Mouse (Mus musculus): ENCODE measurements at regions not wholly inside any gene's neighbourhood (a gene's known extent, or its start where the extent isn't known, plus 50 kb on each side); places are given as distances from the start of the nearest gene placed in this dataset.

DNA sequence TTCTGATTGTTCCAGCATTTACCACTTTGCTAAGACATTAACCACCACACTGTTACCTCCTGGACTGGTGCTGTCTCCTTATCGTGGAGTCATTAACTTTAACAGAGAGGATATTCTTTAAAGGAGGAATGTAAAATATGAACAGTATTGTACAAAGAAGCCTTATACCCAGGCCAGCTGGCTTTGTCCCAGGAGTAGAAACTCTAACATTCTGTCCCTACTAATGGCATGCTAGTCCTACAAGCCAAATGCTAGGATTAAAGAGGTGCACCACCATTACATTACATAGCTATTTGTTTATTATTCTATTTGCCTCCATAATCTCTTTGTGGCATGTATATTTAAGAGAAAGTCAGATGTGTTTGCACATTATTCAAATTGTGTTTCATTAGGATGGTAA is 288.8 kb downstream of the Gm28710 start:
- H3K9ac ChIP-seq, result no peak overlapping the region
- H3K27ac ChIP-seq, result no peak overlapping the region
- H3K27me3 ChIP-seq, result no peaks in the 10 kb centered on the region
- H3K4me1 ChIP-seq (replicated peaks), result no peaks in the 10 kb centered on the region
- WGBS, result 86% methylated on average over 1 of the region's 1 CpGs
- no peaks in the 10 kb centered on the region for H3K9me3 ChIP-seq
- no peaks in the 10 kb centered on the region for H3K36me3 ChIP-seq
- no peak for ATAC-seq (ENCODE audit: low FRiP score)
- H3K4me3 ChIP-seq, result no peak overlapping the region
- no peak overlapping the region for H3K4me2 ChIP-seq

- WGBS, result 95% methylated on average over 1 of the region's 1 CpGs
- Histone ChIP-seq H3K4me1 (replicated peaks) (no peaks in the 10 kb centered on the region), H3K27me3 (no peaks in the 10 kb centered on the region), H3K9me3 (no peaks in the 10 kb centered on the region), H3K36me3 (no peaks in the 10 kb centered on the region), H3K27ac (no peak overlapping the region), H3K4me3 (no peak overlapping the region), H3K4me2 (no peak overlapping the region), H3K9ac (no peak overlapping the region)
- ATAC-seq (ENCODE audit: low FRiP score), result no peak
Observed at GRCm38 (mm10) chr5:17111556-17111955, 261.4 kb upstream of the Speer4f2 start.

- H3K4me2 ChIP-seq, result no peak overlapping the region
Observed at GRCm38 (mm10) chr5:17112026-17112425, 261.0 kb upstream of the Speer4f2 start.

GRCm38 (mm10) chr5:17115035-17115434 is 257.9 kb upstream of the Speer4f2 start:
- WGBS, result 74% methylated on average over 3 of the region's 3 CpGs
- no peaks in the 10 kb centered on the region for H3K36me3 ChIP-seq
- no peaks in the 10 kb centered on the region for H3K9me3 ChIP-seq
- no peak overlapping the region for H3K4me3 ChIP-seq
- ATAC-seq (ENCODE audit: low FRiP score), result no peak
- H3K27me3 ChIP-seq, result no peaks in the 10 kb centered on the region
- H3K27ac ChIP-seq, result no peak overlapping the region
- no peak overlapping the region for H3K9ac ChIP-seq
- H3K4me2 ChIP-seq, result no peak overlapping the region
- no peaks in the 10 kb centered on the region for H3K4me1 ChIP-seq (replicated peaks)

More at GRCm38 (mm10) chr5:17112026-17112425, 261.0 kb upstream of the Speer4f2 start:
- Histone ChIP-seq H3K27ac (no peak overlapping the region), H3K4me3 (no peak overlapping the region), H3K36me3 (no peaks in the 10 kb centered on the region), H3K9ac (no peak overlapping the region), H3K4me1 (replicated peaks) (no peaks in the 10 kb centered on the region), H3K9me3 (no peaks in the 10 kb centered on the region), H3K27me3 (no peaks in the 10 kb centered on the region)
- WGBS, result 64% methylated on average over 2 of the region's 2 CpGs
- ATAC-seq (ENCODE audit: low FRiP score), result no peak

GRCm38 (mm10) chr5:17116072-17116471 is 256.9 kb upstream of the Speer4f2 start:
- ATAC-seq (ENCODE audit: low FRiP score), result no peak
- Histone ChIP-seq H3K27me3 (no peaks in the 10 kb centered on the region), H3K27ac (no peak overlapping the region), H3K36me3 (no peaks in the 10 kb centered on the region), H3K4me1 (replicated peaks) (no peaks in the 10 kb centered on the region), H3K9me3 (no peaks in the 10 kb centered on the region), H3K4me3 (no peak overlapping the region), H3K9ac (no peak overlapping the region), H3K4me2 (no peak overlapping the region)
- WGBS, result 79% methylated on average over 3 of the region's 3 CpGs

GRCm38 (mm10) chr5:17125240-17125639 is 247.7 kb upstream of the Speer4f2 start:
- no peak for ATAC-seq (ENCODE audit: low FRiP score)
- Histone ChIP-seq H3K9ac (no peak overlapping the region), H3K4me3 (no peak overlapping the region), H3K27me3 (no peaks in the 10 kb centered on the region), H3K4me1 (replicated peaks) (no peaks in the 10 kb centered on the region), H3K36me3 (no peaks in the 10 kb centered on the region), H3K9me3 (no peaks in the 10 kb centered on the region), H3K4me2 (no peak overlapping the region), H3K27ac (no peak overlapping the region)
- WGBS, result 94% methylated on average over 2 of the region's 2 CpGs

- H3K9me3 ChIP-seq, result no peaks in the 10 kb centered on the region
- H3K4me2 ChIP-seq, result no peak overlapping the region
- H3K27ac ChIP-seq, result no peak overlapping the region
- no peaks in the 10 kb centered on the region for H3K27me3 ChIP-seq
- no peak overlapping the region for H3K4me3 ChIP-seq
- no peak overlapping the region for H3K9ac ChIP-seq
- 78% methylated on average over 4 of the region's 4 CpGs for WGBS
- no peaks in the 10 kb centered on the region for H3K4me1 ChIP-seq (replicated peaks)
- ATAC-seq (ENCODE audit: low FRiP score), result no peak
- H3K36me3 ChIP-seq, result no peaks in the 10 kb centered on the region
Observed at GRCm38 (mm10) chr5:17127501-17127900, 245.5 kb upstream of the Speer4f2 start.

GRCm38 (mm10) chr5:17135489-17135888 is 237.5 kb upstream of the Speer4f2 start:
- no peak for ATAC-seq (ENCODE audit: low FRiP score)
- Histone ChIP-seq H3K4me3 (no peak overlapping the region), H3K27me3 (no peaks in the 10 kb centered on the region), H3K4me1 (replicated peaks) (no peaks in the 10 kb centered on the region), H3K9ac (no peak overlapping the region), H3K36me3 (no peaks in the 10 kb centered on the region), H3K4me2 (no peak overlapping the region), H3K9me3 (no peaks in the 10 kb centered on the region), H3K27ac (no peak overlapping the region)
- 54% methylated on average over 5 of the region's 5 CpGs for whole genome bisulfite sequencing

DNA sequence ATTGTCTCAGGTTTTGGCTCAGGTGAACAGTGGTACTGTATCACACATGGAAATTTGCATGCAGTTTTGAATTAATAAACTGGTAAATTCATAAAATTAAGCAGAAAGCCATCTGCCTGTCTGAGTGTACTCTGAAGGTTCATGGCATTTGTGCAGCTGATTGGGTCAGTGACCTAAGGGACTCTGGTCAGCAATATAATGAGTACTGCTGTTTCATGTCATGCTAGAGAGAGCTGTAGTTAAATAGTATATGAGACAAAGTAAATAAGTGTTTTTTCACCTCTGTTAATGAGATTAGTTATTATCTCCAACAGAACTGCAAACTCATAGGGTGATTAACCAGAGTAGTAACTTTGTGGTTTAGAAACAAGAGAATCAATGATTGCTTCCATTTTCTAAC is 231.4 kb upstream of the Speer4f2 start:
- H3K9me3 ChIP-seq, result no peaks in the 10 kb centered on the region
- H3K9ac ChIP-seq, result no peak overlapping the region
- no peak overlapping the region for H3K4me3 ChIP-seq
- no peak overlapping the region for H3K27ac ChIP-seq
- H3K27me3 ChIP-seq, result no peaks in the 10 kb centered on the region
- no peaks in the 10 kb centered on the region for H3K4me1 ChIP-seq (replicated peaks)
- H3K36me3 ChIP-seq, result no peaks in the 10 kb centered on the region
- ATAC-seq (ENCODE audit: low FRiP score), result no peak
- no peak overlapping the region for H3K4me2 ChIP-seq

DNA sequence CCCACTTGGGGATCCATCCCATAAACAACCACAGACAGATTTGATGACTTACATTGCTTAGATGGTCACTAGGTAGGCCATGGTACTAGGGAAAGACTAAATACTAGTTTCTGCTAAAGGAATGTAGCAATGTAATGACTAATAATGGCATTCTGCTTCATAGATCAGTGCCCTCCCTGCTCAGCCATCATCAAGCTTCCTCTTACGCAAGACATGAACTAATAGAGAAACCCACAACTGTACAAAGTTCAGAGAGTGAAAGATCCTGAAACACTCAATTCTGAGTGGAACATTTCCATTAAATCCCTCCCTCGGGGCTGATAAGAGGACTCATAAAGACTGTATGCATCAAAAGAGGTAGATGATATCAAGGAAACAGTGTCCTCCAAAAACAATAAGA is 198.4 kb upstream of the Speer4f2 start:
- Histone ChIP-seq H3K9ac (no peak overlapping the region), H3K4me3 (no peak overlapping the region), H3K27ac (no peak overlapping the region), H3K4me2 (no peak overlapping the region), H3K9me3 (no peaks in the 10 kb centered on the region), H3K4me1 (replicated peaks) (no peaks in the 10 kb centered on the region), H3K27me3 (no peaks in the 10 kb centered on the region), H3K36me3 (no peaks in the 10 kb centered on the region)
- WGBS, result 89% methylated on average over 2 of the region's 2 CpGs
- ATAC-seq (ENCODE audit: low FRiP score), result no peak

DNA sequence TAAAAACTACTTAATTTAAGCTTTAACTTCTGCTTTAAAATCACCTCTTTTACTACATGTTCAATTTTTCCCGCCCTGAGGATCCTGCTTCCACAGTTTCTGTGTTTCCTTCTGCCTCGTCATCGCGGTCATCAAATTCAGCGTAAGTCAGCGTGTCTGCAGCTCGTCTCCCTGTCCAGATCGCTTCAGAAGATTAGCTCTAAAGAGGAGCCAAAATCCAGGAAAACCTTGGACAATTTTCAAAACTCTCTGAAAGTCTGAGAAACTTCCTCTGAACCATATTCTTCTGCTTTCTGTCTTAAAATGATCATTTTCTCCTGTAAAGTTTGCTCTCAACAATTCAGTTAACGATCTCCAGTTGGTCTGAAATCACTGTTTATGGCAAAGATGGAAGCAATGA is 196.2 kb upstream of the Speer4f2 start:
- H3K27me3 ChIP-seq, result no peaks in the 10 kb centered on the region
- H3K4me2 ChIP-seq, result no peak overlapping the region
- 90% methylated on average over 9 of the region's 9 CpGs for WGBS
- no peaks in the 10 kb centered on the region for H3K36me3 ChIP-seq
- H3K9me3 ChIP-seq, result no peaks in the 10 kb centered on the region
- no peaks in the 10 kb centered on the region for H3K4me1 ChIP-seq (replicated peaks)
- H3K9ac ChIP-seq, result no peak overlapping the region
- ATAC-seq (ENCODE audit: low FRiP score), result no peak
- no peak overlapping the region for H3K4me3 ChIP-seq
- H3K27ac ChIP-seq, result no peak overlapping the region

- ATAC-seq (ENCODE audit: low FRiP score), result no peak
- Histone ChIP-seq H3K27ac (no peak overlapping the region), H3K4me2 (no peak overlapping the region), H3K9ac (no peak overlapping the region), H3K4me1 (replicated peaks) (no peaks in the 10 kb centered on the region), H3K27me3 (no peaks in the 10 kb centered on the region), H3K36me3 (no peaks in the 10 kb centered on the region), H3K9me3 (no peaks in the 10 kb centered on the region), H3K4me3 (no peak overlapping the region)
- 75% methylated on average over 4 of the region's 4 CpGs for WGBS
Observed at GRCm38 (mm10) chr5:17208554-17209283, 164.3 kb upstream of the Speer4f2 start.

DNA sequence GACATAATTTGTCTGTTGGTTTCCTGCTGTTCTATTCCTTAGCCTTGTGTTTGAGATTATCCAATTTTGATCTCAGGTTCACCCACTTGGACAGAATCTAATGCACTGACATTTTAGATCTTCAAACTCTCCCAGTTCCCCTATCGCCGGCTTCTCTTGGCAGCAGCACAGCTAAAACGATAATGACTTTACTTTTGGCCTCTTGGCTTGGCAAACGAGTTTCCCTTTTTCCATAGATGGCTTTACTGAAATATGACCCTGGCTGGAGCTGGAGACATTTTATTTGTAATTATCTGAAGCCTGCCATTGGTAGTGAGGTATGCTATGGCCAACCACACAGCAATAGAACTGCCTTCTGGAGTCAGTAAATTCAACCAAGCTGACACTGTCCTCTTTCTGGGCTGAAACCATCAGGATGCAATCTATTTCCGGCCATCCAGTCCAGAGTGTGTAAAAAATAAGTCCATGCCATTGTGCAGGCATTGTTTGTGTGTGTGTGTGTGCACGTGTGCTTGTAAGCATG is 162.2 kb upstream of the Speer4f2 start:
- H3K27me3 ChIP-seq, result no peaks in the 10 kb centered on the region
- H3K4me3 ChIP-seq, result no peak overlapping the region
- H3K36me3 ChIP-seq, result no peaks in the 10 kb centered on the region
- no peak overlapping the region for H3K27ac ChIP-seq
- 82% methylated on average over 6 of the region's 6 CpGs for WGBS
- ATAC-seq (ENCODE audit: low FRiP score), result no peak
- no peaks in the 10 kb centered on the region for H3K9me3 ChIP-seq
- no peak overlapping the region for H3K9ac ChIP-seq
- H3K4me1 ChIP-seq (replicated peaks), result no peaks in the 10 kb centered on the region
- no peak overlapping the region for H3K4me2 ChIP-seq

All from hindbrain, embryonic 13.5 days (tissue).